Mouse (Mus musculus) neural tube, embryonic 14.5 days (tissue): ENCODE data around the gene Gm21983. TPM values are rescaled to one million over a fixed set of nuclear protein-coding genes. Genes with fewer than 3 reads are reported as not detected.

Experiments
- ATAC-seq: fragments of 200-750 bp; cut with Nextera tagmentation; 2 replicates; pipeline ENCODE4 v1.8.0; 2017; ENCODE audit warnings: low read depth, mild to moderate bottlenecking, moderate TSS enrichment, moderate library complexity
- H3K27ac ChIP-seq: fragments of 300-500 bp; sonication (generic); 2 replicates; pipeline ENCODE4 v1.5.1; 2014; ENCODE audit warnings: low read depth, mild to moderate bottlenecking, control low read depth, low read length, moderate library complexity, mixed read lengths
- H3K27me3 ChIP-seq: fragments of 300-500 bp; sonication (generic); 2 replicates; pipeline ENCODE4 v1.6.1; 2014; ENCODE audit warnings: low read length; ENCODE audit not compliant: control insufficient read depth, insufficient read depth
- H3K36me3 ChIP-seq: fragments of 300-500 bp; sonication (generic); 2 replicates; pipeline ENCODE4 v1.6.1; 2014; ENCODE audit warnings: low read length, mixed read lengths; ENCODE audit not compliant: control insufficient read depth, insufficient read depth
- H3K4me1 ChIP-seq: fragments of 300-500 bp; sonication (generic); 2 replicates; pipeline ENCODE4 v1.6.1; 2014; ENCODE audit warnings: low read length; ENCODE audit not compliant: control insufficient read depth, insufficient read depth
- H3K4me2 ChIP-seq: fragments of 300-500 bp; sonication (generic); 2 replicates; pipeline ENCODE4 v1.6.1; 2014; ENCODE audit warnings: mild to moderate bottlenecking, low read depth, low read length, control low read depth
- H3K4me3 ChIP-seq: fragments of 300-500 bp; sonication (generic); 2 replicates; pipeline ENCODE4 v1.5.1; 2014; ENCODE audit warnings: low read depth, low read length, control low read depth, mixed read lengths
- H3K9ac ChIP-seq: fragments of 300-500 bp; sonication (generic); replicated peaks from 2 replicates; pipeline ENCODE4 v1.6.1; 2014; ENCODE audit warnings: low read depth, mild to moderate bottlenecking, control low read depth, low read length, mixed read lengths
- H3K9me3 ChIP-seq: fragments of 300-500 bp; sonication (generic); 2 replicates; pipeline ENCODE4 v1.6.1; 2016; ENCODE audit warnings: low read length; ENCODE audit not compliant: control insufficient read depth
- WGBS: fragments of 180-500 bp; shearing (Covaris S2); extraction: QIAGEN DNeasy Blood & Tissue Kit; methylation state at CpG from one replicate; pipeline ENCODE4 v1.1.7; 2014; 5-methylcytosine and 5-hydroxymethylcytosine counted together
- polyA plus RNA-seq: library from polyadenylated mRNA; unstranded; fragments of >200 nt; fragmentation: Nextera tagmentation; extraction: Ambion mirVana; gene quantifications from 2 replicates; pipeline ENCODE4 v1.2.1, GENCODE M21; 2014

The Gm21983 gene
- polyA plus RNA-seq, 1 experiment from 2014 or later: not detected

GRCm38 (mm10) chr7:27166229-27166613 is 14.7 kb downstream of the Gm21983 start:
- whole genome bisulfite sequencing: 1% methylated on average over 36 of the region's 43 CpGs
- ATAC-seq: peak; percentile 56

DNA sequence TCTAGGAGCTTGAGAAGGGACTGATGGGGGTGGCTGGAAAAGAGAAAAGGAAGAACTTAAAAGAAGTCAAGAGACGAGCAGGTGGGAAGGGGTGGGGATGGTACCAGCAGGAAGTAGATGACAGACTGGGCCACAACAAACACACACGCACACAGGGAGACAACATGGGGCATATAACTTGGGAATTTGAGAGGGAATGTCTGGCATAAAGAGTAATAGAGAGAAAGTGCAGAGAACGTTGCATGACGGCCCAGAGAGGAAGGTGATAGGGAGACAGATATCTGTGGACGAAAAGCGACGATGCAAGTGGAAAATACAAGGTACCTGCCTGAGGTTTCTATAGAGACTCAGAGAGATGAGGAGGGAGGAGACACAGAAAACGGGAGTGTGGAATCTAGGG is 15.2 kb downstream of the Gm21983 start:
- Histone ChIP-seq H3K4me2 (peak overlapping the region; percentile 73), H3K9ac (peak overlapping the region; percentile 78), H3K27me3 (no peaks in the 10 kb centered on the region), H3K9me3 (no peaks in the 10 kb centered on the region), H3K4me1 (peaks cover 53% of the 10 kb centered on the region), H3K36me3 (peaks cover 2% of the 10 kb centered on the region; the same call in 1 of the 2 replicates), H3K27ac (peak overlapping the region; percentile 98), H3K4me3 (peak overlapping the region; percentile 70)
- ATAC-seq: no peak
- 5% methylated on average over 8 of the region's 8 CpGs for WGBS

More at GRCm38 (mm10) chr7:27166229-27166613, 14.7 kb downstream of the Gm21983 start:
- Histone ChIP-seq H3K9me3 (no peaks in the 10 kb centered on the region), H3K27me3 (no peaks in the 10 kb centered on the region), H3K27ac (peak overlapping the region; percentile 98), H3K4me3 (peak overlapping the region; percentile 70), H3K9ac (peak overlapping the region; percentile 78), H3K4me2 (peak overlapping the region; percentile 73), H3K4me1 (peaks cover 48% of the 10 kb centered on the region), H3K36me3 (peaks cover 6% of the 10 kb centered on the region; the same call in 1 of the 2 replicates)

DNA sequence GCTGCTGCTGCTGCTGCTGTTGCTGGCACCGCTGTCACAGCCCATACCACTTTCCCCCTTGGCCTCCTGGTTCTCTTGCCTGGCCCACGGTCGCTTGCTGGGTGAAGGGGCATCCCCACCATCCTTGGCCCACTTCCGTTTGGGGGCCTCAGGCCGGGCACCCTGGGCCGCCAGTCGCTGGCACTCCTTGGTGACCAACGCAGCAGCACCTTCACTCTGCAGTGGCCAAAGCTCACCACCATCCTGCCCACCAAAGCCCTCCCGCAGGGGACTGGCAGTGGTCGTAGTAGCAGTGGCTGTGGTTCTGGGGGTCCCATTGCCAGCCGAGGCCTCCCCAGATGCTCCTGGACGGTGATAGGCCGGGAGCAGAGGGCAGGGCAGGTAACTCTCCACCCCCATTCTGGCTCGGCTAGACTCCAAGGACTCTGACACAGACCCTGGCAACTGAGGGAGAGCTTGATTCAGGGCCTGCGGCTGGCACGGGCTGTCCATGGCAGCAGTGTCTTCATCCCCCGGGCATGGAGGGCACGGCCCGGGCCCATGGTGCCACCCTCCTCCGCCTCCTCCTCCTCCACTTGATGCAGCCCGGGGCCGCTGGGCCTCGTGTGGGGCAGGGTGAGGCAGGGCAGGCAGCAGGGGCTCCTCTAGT is 15.8 kb downstream of the Gm21983 start:
- Histone ChIP-seq H3K27me3 (no peaks in the 10 kb centered on the region), H3K4me3 (peak overlapping the region; percentile 70), H3K27ac (no peak overlapping the region), H3K4me2 (peak overlapping the region; percentile 73), H3K36me3 (peaks cover 2% of the 10 kb centered on the region; the same call in 1 of the 2 replicates), H3K9me3 (no peaks in the 10 kb centered on the region), H3K4me1 (peaks cover 57% of the 10 kb centered on the region), H3K9ac (peak overlapping the region; percentile 78)
- peak; percentile 5; the same call in 1 of the 2 replicates for ATAC-seq
- WGBS: 67% methylated on average over 23 of the region's 23 CpGs

DNA sequence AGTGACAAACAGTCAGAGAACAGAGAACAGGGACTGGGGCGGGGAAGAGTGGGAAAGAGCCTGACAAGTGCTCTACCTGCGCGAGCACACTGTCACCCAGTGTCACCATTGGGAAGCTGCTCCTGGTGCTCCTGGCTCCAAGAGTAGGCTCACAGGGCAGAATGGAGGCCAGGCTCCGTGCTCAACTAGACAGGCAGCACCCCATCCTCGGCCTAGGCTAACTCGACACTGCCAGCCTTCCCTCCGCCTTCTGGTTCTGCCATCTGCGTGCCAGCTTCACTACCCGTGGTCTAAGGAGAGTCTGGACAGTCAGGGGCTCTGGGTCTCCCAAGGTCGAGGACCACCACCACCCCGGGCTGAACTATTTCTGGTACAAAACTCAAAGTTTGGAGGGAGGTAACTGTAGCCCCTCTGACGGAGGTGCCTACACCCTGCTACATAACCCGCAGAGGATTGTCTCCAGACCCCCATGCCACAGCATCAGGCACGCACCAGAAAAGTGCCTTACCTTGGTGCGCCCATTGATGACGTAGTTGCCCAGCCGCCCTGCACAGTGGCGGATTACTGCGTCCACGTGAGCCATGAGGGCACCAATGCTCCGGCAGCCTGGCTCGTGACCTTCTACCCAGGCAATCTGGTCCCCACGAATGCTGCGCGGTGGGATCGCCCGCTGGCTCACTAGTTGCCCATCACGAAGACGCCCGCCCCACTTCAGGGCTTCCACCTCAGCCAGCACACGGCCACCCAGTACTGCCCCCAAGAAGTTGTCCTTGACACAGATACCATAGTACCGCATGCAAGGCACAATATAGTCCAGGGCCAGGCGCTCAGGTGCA is 16.6 kb downstream of the Gm21983 start:
- H3K4me2 ChIP-seq: peak overlapping the region; percentile 73
- no peak for ATAC-seq
- H3K4me1 ChIP-seq: peaks cover 61% of the 10 kb centered on the region
- 83% methylated on average over 32 of the region's 33 CpGs for WGBS
- H3K36me3 ChIP-seq: peaks cover 9% of the 10 kb centered on the region; the same call in 1 of the 2 replicates
- no peak overlapping the region for H3K27ac ChIP-seq
- peak overlapping the region; percentile 70 for H3K4me3 ChIP-seq
- no peaks in the 10 kb centered on the region for H3K9me3 ChIP-seq
- peak overlapping the region; percentile 78 for H3K9ac ChIP-seq
- H3K27me3 ChIP-seq: no peaks in the 10 kb centered on the region

DNA sequence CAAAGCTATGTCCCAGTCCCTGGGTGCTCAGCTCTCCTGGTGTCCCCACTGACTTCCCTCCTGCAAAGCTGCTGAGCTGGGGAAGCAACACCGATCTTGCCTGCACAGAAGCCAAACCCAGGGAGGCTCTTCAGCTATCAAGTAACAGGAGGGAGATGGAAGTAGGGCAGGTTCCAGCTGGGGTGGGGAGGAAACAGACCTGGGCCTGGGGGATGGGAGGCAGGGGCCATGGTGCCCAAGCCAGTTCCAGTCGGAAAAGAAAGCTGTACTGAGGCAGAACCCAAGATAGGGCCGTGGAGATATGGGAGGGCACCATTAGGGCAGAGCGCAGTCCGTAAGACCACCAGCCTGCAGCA is 17.5 kb downstream of the Gm21983 start:
- 81% methylated on average over 5 of the region's 5 CpGs for WGBS
- no peak for ATAC-seq
- Histone ChIP-seq H3K4me2 (peak overlapping the region; percentile 73), H3K9me3 (no peaks in the 10 kb centered on the region), H3K27ac (no peak overlapping the region), H3K9ac (peak overlapping the region; percentile 37), H3K4me3 (peak overlapping the region; percentile 6; the same call in 1 of the 2 replicates), H3K27me3 (no peaks in the 10 kb centered on the region), H3K36me3 (peaks cover 17% of the 10 kb centered on the region), H3K4me1 (peaks cover 61% of the 10 kb centered on the region)

- peak overlapping the region; percentile 37 for H3K9ac ChIP-seq
- peak overlapping the region; percentile 6; the same call in 1 of the 2 replicates for H3K4me3 ChIP-seq
- peaks cover 22% of the 10 kb centered on the region for H3K36me3 ChIP-seq
- no peaks in the 10 kb centered on the region for H3K27me3 ChIP-seq
- peak overlapping the region; percentile 73 for H3K4me2 ChIP-seq
- 92% methylated on average over 5 of the region's 5 CpGs for WGBS
- no peak overlapping the region for H3K27ac ChIP-seq
- peaks cover 61% of the 10 kb centered on the region for H3K4me1 ChIP-seq
- H3K9me3 ChIP-seq: no peaks in the 10 kb centered on the region
- ATAC-seq: no peak
Observed at GRCm38 (mm10) chr7:27162780-27163449, 18.0 kb downstream of the Gm21983 start.

DNA sequence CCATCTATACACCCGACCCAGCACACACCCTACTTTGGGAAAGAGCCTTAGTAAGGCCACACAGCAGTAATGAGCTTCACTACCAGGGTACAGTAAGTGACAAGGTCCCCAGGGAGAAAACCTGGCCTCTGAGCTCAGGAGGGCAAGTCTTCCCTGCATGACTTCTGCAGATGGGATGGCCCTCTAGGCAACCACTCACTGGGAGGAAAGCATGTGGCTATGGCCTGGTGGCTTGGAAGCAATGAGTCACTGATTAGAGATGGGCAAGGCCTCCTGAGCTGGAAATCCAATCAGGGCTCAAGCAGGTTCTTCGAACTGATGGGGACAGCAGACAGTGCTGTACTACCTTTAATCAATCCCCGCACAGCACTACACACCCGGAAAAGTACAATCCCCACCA is 19.1 kb downstream of the Gm21983 start:
- Histone ChIP-seq H3K4me3 (no peak overlapping the region), H3K4me1 (peaks cover 56% of the 10 kb centered on the region), H3K36me3 (peaks cover 29% of the 10 kb centered on the region), H3K27ac (no peak overlapping the region), H3K9me3 (no peaks in the 10 kb centered on the region), H3K27me3 (no peaks in the 10 kb centered on the region), H3K9ac (no peak overlapping the region), H3K4me2 (no peak overlapping the region)
- 88% methylated on average over 4 of the region's 4 CpGs for WGBS
- ATAC-seq: no peak

DNA sequence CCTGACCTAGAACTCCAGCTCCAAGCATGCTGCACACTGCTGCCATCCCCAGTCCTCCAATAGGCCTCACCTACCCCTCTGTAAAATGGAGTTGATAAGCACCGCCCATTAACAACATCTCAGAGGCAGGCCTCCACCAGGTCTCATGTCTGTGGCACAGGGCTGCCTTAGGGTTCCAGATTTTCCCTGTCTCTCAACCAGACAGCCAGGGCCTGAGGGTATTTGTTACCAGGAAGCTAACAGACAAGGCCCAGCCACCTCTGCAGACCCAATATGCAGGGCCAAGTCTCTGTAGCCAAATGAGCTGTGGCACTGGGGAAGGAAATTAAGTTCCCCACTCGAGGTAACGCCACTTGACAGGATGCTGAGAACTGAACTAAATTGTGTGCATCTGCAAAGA is 20.0 kb downstream of the Gm21983 start:
- Histone ChIP-seq H3K4me2 (no peak overlapping the region), H3K27ac (no peak overlapping the region), H3K9ac (no peak overlapping the region), H3K4me1 (peaks cover 56% of the 10 kb centered on the region), H3K4me3 (no peak overlapping the region), H3K27me3 (no peaks in the 10 kb centered on the region), H3K36me3 (peaks cover 29% of the 10 kb centered on the region), H3K9me3 (no peaks in the 10 kb centered on the region)
- no peak for ATAC-seq
- WGBS: 86% methylated on average over 3 of the region's 3 CpGs
